Mouse (Mus musculus) kidney, embryonic 14.5 days (tissue): ENCODE results near the gene Fam196b. TPM values are rescaled to one million over a fixed set of nuclear protein-coding genes. Genes with fewer than 3 reads are reported as not detected.

Experiments
- polyA plus RNA-seq: library from polyadenylated mRNA; unstranded; fragments of >200 nt; fragmentation: Nextera tagmentation; extraction: Ambion mirVana; gene quantifications from 2 replicates; pipeline ENCODE4 v1.2.1, GENCODE M21; 2014

Fam196b gene
- polyA plus RNA-seq, 1 experiment from 2014 or later = 0.24 TPM

Other genes with a start within 250 kb of the Fam196b start
- gene 4930469K13Rik, start 216.3 kb upstream of the Fam196b start, polyA plus RNA-seq = not detected in 2 replicates
- gene Foxi1, start 106.7 kb upstream of the Fam196b start, polyA plus RNA-seq = 5.1 and 9.3 TPM in 2 replicates